Mouse (Mus musculus) layer of hippocampus, postnatal 25 days (tissue): ENCODE data around the gene Irak2. TPM values are rescaled to one million over a fixed set of nuclear protein-coding genes. Genes with fewer than 3 reads are reported as not detected.
A peak's percentile ranks its signal among the peaks of the same experiment; 100 is the strongest.

ENCODE experiments used
- DNase-seq, 2 experiments: peaks; one replicate each; pipeline ENCODE4 v3.0.0; 2022; ENCODE audit warnings: mixed read lengths in 2 of 2, low spot score in 1 of 2; ENCODE audit errors: extremely low spot score in 1 of 2
- total RNA-seq, 2 experiments: library from RNA; stranded (reverse); gene quantifications; 2 replicates each; pipeline ENCODE4 v1.2.3; 2021

Gene Irak2
- total RNA-seq: 10 to 100 TPM; 16.9 to 21.9 TPM

- peak; percentile 84 to 95 for DNase-seq
Observed at GRCm38 (mm10) chr6:113638302-113639040, at the start of gene Irak2. Gene Irak2, plus strand, starts transcription at chr6:113638467.

GRCm38 (mm10) chr6:113592637-113593036 lies 45.6 kb upstream of the Irak2 start:
- no peak for DNase-seq

- no peak for DNase-seq
Observed at GRCm38 (mm10) chr6:113597945-113598344, 40.3 kb upstream of the Irak2 start.

- DNase-seq: no peak
Observed at GRCm38 (mm10) chr6:113599833-113600232, 38.4 kb upstream of the Irak2 start.

GRCm38 (mm10) chr6:113600543-113601139 lies 37.6 kb upstream of the Irak2 start, which contains the start of gene Fancd2os:
Gene Fancd2os, minus strand, starts transcription at chr6:113600715.
- DNase-seq: no peak

- DNase-seq: no peak
Observed at GRCm38 (mm10) chr6:113602821-113603220, 35.4 kb upstream of the Irak2 start.

- no peak for DNase-seq
Observed at GRCm38 (mm10) chr6:113603993-113604392, 34.3 kb upstream of the Irak2 start.

- DNase-seq: peak; percentile 84 to 88
Observed at GRCm38 (mm10) chr6:113604432-113605223, 33.6 kb upstream of the Irak2 start, which contains the start of gene Brk1. Gene Brk1, plus strand, starts transcription at chr6:113604772.

- DNase-seq: no peak
Observed at GRCm38 (mm10) chr6:113605224-113605545, 33.1 kb upstream of the Irak2 start.

GRCm38 (mm10) chr6:113608871-113609270 lies 29.4 kb upstream of the Irak2 start:
- DNase-seq: no peak

- DNase-seq: no peak
Observed at GRCm38 (mm10) chr6:113609293-113609692, 29.0 kb upstream of the Irak2 start.

GRCm38 (mm10) chr6:113612258-113612969 lies 25.9 kb upstream of the Irak2 start:
- DNase-seq: no peak

- DNase-seq: no peak
Observed at GRCm38 (mm10) chr6:113614152-113614551, 24.1 kb upstream of the Irak2 start.

GRCm38 (mm10) chr6:113614997-113615396 lies 23.3 kb upstream of the Irak2 start:
- DNase-seq: no peak

GRCm38 (mm10) chr6:113615489-113615888 lies 22.8 kb upstream of the Irak2 start:
- DNase-seq: no peak

- DNase-seq: no peak
Observed at GRCm38 (mm10) chr6:113623386-113623785, 14.9 kb upstream of the Irak2 start.

- DNase-seq: peak; percentile 73 to 80
Observed at GRCm38 (mm10) chr6:113623941-113624751, 14.1 kb upstream of the Irak2 start, which contains the start of gene Vhl. Gene Vhl, plus strand, starts transcription at chr6:113623959.

- no peak for DNase-seq
Observed at GRCm38 (mm10) chr6:113624989-113625770, 13.1 kb upstream of the Irak2 start.

- DNase-seq: no peak
Observed at GRCm38 (mm10) chr6:113630322-113630721, 7.9 kb upstream of the Irak2 start.
